Mouse (Mus musculus): ENCODE results near the gene Xlr4a. TPM values are rescaled to one million over a fixed set of nuclear protein-coding genes. Genes with fewer than 3 reads are reported as not detected.

Xlr4a gene
- polyA plus RNA-seq (2012; ENCODE audit: low replicate concordance) = 0.46 and 0.94 TPM in 2 replicates

GRCm38 (mm10) chrX:73082267-73083055 is at the start of gene Xlr4a:
Xlr4a (minus strand) TSS chrX:73082478.

GRCm38 (mm10) chrX:73116747-73117146 is 34.5 kb upstream of the Xlr4a start, which contains the start of gene Gm14685:
Gm14685 (plus strand) TSS chrX:73117047.

GRCm38 (mm10) chrX:73096941-73097508 is 14.7 kb upstream of the Xlr4a start, which contains the start of gene Xlr3a:
Xlr3a (minus strand) TSS chrX:73097095.

GRCm38 (mm10) chrX:73064415-73064793 is 17.9 kb downstream of the Xlr4a start, which contains the start of gene Pnma3:
Pnma3 (plus strand) TSS chrX:73064787.

GRCm38 (mm10) chrX:73037003-73037402 is 45.3 kb downstream of the Xlr4a start, which contains the start of gene Pnma5:
Pnma5 (minus strand) TSS chrX:73037103.

Other genes with a start within 250 kb of the Xlr4a start
- gene Cetn2, start 164.1 kb downstream of the Xlr4a start, polyA plus RNA-seq (2012; ENCODE audit: low replicate concordance) = 0.55 and 5.8 TPM in 2 replicates
- gene Nsdhl, start 163.9 kb downstream of the Xlr4a start, polyA plus RNA-seq (2012; ENCODE audit: low replicate concordance) = 0.55 and 1.4 TPM in 2 replicates
- not detected in 2 replicates for gene Zfp185, start 95.1 kb downstream of the Xlr4a start, polyA plus RNA-seq (2012; ENCODE audit: low replicate concordance)
- not detected in 2 replicates for gene Pnma5, start 45.4 kb downstream of the Xlr4a start, polyA plus RNA-seq (2012; ENCODE audit: low replicate concordance)
- gene Pnma3, start 17.7 kb downstream of the Xlr4a start, polyA plus RNA-seq (2012; ENCODE audit: low replicate concordance) = not detected in 2 replicates
- not detected in 2 replicates for gene Xlr3a, start 14.6 kb upstream of the Xlr4a start, polyA plus RNA-seq (2012; ENCODE audit: low replicate concordance)
- 0.04 TPM in 1 of 2 replicates, not detected in the other for gene Gm14685, start 34.6 kb upstream of the Xlr4a start, polyA plus RNA-seq (2012; ENCODE audit: low replicate concordance)
- gene Xlr5b, start 66.3 kb upstream of the Xlr4a start, polyA plus RNA-seq (2012; ENCODE audit: low replicate concordance) = not detected in 2 replicates
- gene DXBay18, start 67.0 kb upstream of the Xlr4a start, polyA plus RNA-seq (2012; ENCODE audit: low replicate concordance) = not detected in 2 replicates
- not detected in 2 replicates for gene Spin2d, start 94.5 kb upstream of the Xlr4a start, polyA plus RNA-seq (2012; ENCODE audit: low replicate concordance)
- not detected in 2 replicates for gene Xlr3b, start 109.7 kb upstream of the Xlr4a start, polyA plus RNA-seq (2012; ENCODE audit: low replicate concordance)
- 2.9 and 7.0 TPM in 2 replicates for gene Xlr4b, start 131.9 kb upstream of the Xlr4a start, polyA plus RNA-seq (2012; ENCODE audit: low replicate concordance)
- gene F8a, start 145.8 kb upstream of the Xlr4a start, polyA plus RNA-seq (2012; ENCODE audit: low replicate concordance) = 20.1 and 52.4 TPM in 2 replicates
- 0.91 and 2.7 TPM in 2 replicates for gene Xlr4c, start 160.7 kb upstream of the Xlr4a start, polyA plus RNA-seq (2012; ENCODE audit: low replicate concordance)
- gene Xlr3c, start 182.9 kb upstream of the Xlr4a start, polyA plus RNA-seq (2012; ENCODE audit: low replicate concordance) = not detected in 2 replicates
- not detected in 2 replicates for gene Xlr5a, start 210.5 kb upstream of the Xlr4a start, polyA plus RNA-seq (2012; ENCODE audit: low replicate concordance)
- not detected in 2 replicates for gene Xlr5c, start 210.5 kb upstream of the Xlr4a start, polyA plus RNA-seq (2012; ENCODE audit: low replicate concordance)

Measured in hematopoietic multipotent progenitor cell, adult 10-12 weeks (in vitro differentiated cells).